Mouse (Mus musculus) limb, embryonic 15.5 days (tissue): Measurements from ENCODE around the gene Mrgprb2. TPM values are rescaled to one million over a fixed set of nuclear protein-coding genes. Genes with fewer than 3 reads are reported as not detected.

Experiments used
- ATAC-seq: fragments of 200-750 bp; cut with Nextera tagmentation; 2 replicates; pipeline ENCODE4 v1.8.0; 2017; ENCODE audit warnings: low read depth, moderate TSS enrichment; ENCODE audit not compliant: insufficient number of reproducible peaks, low FRiP score, low TSS enrichment
- H3K27ac ChIP-seq: fragments of 300-500 bp; sonication (generic); 2 replicates; pipeline ENCODE4 v1.5.1; 2015; ENCODE audit warnings: moderate library complexity, mild to moderate bottlenecking, inconsistent platforms
- H3K27me3 ChIP-seq: fragments of 300-500 bp; sonication (generic); 2 replicates; pipeline ENCODE4 v1.6.1; 2015; ENCODE audit warnings: inconsistent platforms
- H3K36me3 ChIP-seq: fragments of 300-500 bp; sonication (generic); 2 replicates; pipeline ENCODE4 v1.6.1; 2015; ENCODE audit warnings: inconsistent platforms
- H3K4me1 ChIP-seq: fragments of 300-500 bp; sonication (generic); 2 replicates; pipeline ENCODE4 v1.6.1; 2015; ENCODE audit warnings: inconsistent platforms
- H3K4me2 ChIP-seq: fragments of 300-500 bp; sonication (generic); 2 replicates; pipeline ENCODE4 v1.6.1; 2015; ENCODE audit warnings: mild to moderate bottlenecking, inconsistent platforms
- H3K4me3 ChIP-seq: fragments of 300-500 bp; sonication (generic); 2 replicates; pipeline ENCODE4 v1.5.1; 2015; ENCODE audit warnings: mild to moderate bottlenecking, inconsistent platforms
- H3K9ac ChIP-seq: fragments of 300-500 bp; sonication (generic); 2 replicates; pipeline ENCODE4 v1.6.1; 2015; ENCODE audit warnings: inconsistent platforms
- H3K9me3 ChIP-seq: fragments of 300-500 bp; sonication (generic); 2 replicates; pipeline ENCODE4 v1.6.1; 2016; ENCODE audit warnings: inconsistent platforms
- polyA plus RNA-seq: library from polyadenylated mRNA; unstranded; fragments of >200 nt; fragmentation: Nextera tagmentation; extraction: Ambion mirVana; gene quantifications from 2 replicates; pipeline ENCODE4 v1.2.1, GENCODE M21; 2015

Gene Mrgprb2
- 0.12 and 0.46 TPM in 2 replicates for polyA plus RNA-seq

GRCm38 (mm10) chr7:48557986-48558385 lies at the start of gene Mrgprb2:
TSS of gene Mrgprb2 (minus strand) at chr7:48558086.
- Histone ChIP-seq H3K4me3 (no peak within 1 kb of the TSS), H3K4me1 (no peaks in the 10 kb centered on the region), H3K9me3 (no peaks in the 10 kb centered on the region; the same call in 1 of the 2 replicates), H3K9ac (no peak within 1 kb of the TSS), H3K36me3 (no peaks in the 10 kb centered on the region), H3K27ac (no peak within 1 kb of the TSS), H3K4me2 (no peak within 1 kb of the TSS), H3K27me3 (no peaks in the 10 kb centered on the region)
- no peak for ATAC-seq

Other genes starting within 250 kb of the Mrgprb2 start
- gene Mrgprb8, start 169.6 kb downstream of the Mrgprb2 start, polyA plus RNA-seq: not detected in 2 replicates
- gene Mrgprb1, start 101.7 kb downstream of the Mrgprb2 start, polyA plus RNA-seq: 0.09 TPM in 1 of 2 replicates, not detected in the other
- not detected in 2 replicates for gene Mrgprx2, start 58.8 kb downstream of the Mrgprb2 start, polyA plus RNA-seq
- gene Mrgprb3, start 85.7 kb upstream of the Mrgprb2 start, polyA plus RNA-seq: not detected in 2 replicates
- gene Zdhhc13, start 230.9 kb upstream of the Mrgprb2 start, polyA plus RNA-seq: 26.1 and 29.1 TPM in 2 replicates